Mouse (Mus musculus) yolk sac, embryonic 10.5 days (tissue): ENCODE data around the gene Il33.

Experiments used
- DNase-seq: peaks from one replicate; pipeline ENCODE4 v3.0.0-alpha.2; 2017; ENCODE audit warnings: low spot score

The Il33 gene

GRCm38 (mm10) chr19:29924638-29925258 lies at the start of gene Il33:
Gene Il33, plus strand, starts transcription at chr19:29925114.
- no peak for DNase-seq

- DNase-seq: peak; percentile 26
These were observed 47.3 kb upstream of the Il33 start for GRCm38 (mm10) chr19:29877422-29878291.

DNA sequence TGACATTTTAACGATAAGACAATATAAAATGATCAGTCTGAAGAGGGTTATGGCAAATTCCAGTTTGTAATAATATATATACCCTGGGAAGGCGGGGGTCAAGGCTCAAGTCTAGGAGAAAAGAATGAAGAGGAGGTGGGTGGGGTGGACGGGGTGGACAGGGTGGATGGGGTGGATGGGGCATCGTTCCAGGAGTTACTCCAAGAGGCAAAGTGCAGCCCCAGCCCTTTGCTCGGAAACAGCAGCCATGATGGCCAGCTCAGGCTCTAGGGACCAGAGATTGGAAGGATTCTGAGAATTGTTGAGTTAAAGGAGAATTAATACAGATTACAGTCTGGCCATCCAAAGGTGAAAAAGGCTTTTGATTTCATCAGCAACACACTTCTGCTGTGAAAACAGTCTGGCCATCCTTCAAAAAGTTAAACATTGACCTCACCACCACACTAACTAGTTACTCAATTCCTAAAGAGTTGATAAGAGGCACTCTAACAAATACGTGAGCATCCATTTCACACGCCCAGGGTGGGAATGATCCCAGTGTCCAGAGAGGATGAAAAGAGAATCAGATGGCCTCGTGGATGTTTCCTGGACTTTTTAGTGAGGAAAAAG lies 45.9 kb upstream of the Il33 start:
- DNase-seq: peak; percentile 58

- no peak for DNase-seq
These were observed 44.0 kb upstream of the Il33 start for GRCm38 (mm10) chr19:29880918-29881317.

- DNase-seq: peak; percentile 13
These were observed 42.2 kb upstream of the Il33 start for GRCm38 (mm10) chr19:29882696-29883095.

- DNase-seq: no peak
These were observed 39.4 kb upstream of the Il33 start for GRCm38 (mm10) chr19:29885548-29885947.

GRCm38 (mm10) chr19:29887476-29887875 lies 37.4 kb upstream of the Il33 start:
- DNase-seq: no peak

DNA sequence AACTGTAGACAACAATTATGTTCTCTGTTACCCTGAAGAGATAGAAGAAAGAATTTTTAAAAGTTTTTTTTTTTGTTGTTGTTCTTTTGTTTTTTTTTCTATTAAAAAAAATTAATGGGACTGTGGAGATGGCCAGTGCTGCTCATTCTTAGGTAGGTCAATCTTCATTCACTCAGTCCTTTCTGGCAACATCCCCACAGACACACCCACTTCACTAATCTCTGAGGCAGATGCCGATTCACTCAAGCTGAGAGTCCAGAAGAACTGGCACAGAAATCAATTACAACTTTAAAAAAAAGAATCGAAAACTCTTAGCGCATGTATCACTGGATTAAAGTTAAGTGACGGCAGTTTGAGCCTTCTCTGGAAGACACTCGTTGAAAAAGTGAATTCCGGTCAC lies 36.0 kb upstream of the Il33 start:
- no peak for DNase-seq

GRCm38 (mm10) chr19:29891981-29892380 lies 32.9 kb upstream of the Il33 start:
- DNase-seq: no peak

- DNase-seq: no peak
These were observed 32.1 kb upstream of the Il33 start for GRCm38 (mm10) chr19:29892786-29893185.

- DNase-seq: peak; percentile 49
These were observed 31.1 kb upstream of the Il33 start for GRCm38 (mm10) chr19:29893718-29894273.

DNA sequence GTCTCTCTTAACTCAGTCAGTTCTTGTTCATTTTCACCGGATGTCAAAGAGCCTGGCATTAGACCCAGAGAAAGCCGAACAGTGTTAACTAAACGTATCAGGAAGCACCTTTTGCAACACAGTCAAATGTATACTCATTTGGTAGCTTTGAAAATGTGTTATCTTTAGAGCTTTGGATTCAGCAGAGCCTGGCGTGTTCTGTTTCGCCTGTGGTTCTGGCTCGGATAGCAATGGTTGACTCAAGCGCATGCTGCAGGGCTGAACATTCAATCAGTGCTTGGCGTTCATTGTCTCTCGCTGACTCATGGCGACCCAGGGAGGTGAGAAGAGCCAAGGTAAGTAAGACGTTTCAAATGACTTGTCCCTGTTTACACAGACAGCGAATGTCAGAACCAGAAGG lies 30.5 kb upstream of the Il33 start:
- DNase-seq: no peak

- DNase-seq: no peak
These were observed 29.9 kb upstream of the Il33 start for GRCm38 (mm10) chr19:29895047-29895446.

GRCm38 (mm10) chr19:29900318-29900717 lies 24.6 kb upstream of the Il33 start:
- no peak for DNase-seq

DNA sequence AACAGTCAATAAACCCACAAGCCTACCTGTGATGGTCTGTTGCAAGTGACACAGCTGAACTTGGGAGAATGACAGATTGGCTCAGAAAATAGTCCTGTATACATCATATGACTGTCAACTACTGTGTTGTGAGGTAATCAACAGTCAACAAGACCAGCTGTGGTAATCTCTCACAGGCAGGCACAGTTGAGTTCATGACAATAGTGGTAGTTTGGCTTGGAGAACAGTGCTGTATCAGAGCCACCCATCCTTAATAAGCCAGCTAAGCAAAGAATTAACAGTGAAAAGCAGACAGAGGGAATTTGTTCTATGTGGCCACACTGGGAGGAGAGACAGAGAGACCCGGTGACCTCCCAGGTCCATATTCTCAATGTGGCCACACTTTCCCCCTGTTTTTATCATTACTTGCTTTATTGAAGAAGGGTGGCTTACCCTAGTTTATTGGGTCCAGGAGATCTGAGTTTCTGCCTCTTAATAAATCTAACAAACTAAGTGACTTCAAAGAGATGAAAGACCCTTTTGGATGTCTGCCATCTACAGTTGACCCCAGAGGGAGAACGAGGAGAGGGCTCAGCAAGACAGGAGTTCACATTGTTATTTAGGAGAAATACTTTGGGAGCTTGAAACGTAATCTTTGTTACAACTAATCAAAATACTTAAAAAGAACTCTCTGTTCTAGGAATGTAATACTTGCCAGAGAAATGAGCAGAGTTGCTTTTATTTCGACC lies 22.4 kb upstream of the Il33 start:
- no peak for DNase-seq

DNA sequence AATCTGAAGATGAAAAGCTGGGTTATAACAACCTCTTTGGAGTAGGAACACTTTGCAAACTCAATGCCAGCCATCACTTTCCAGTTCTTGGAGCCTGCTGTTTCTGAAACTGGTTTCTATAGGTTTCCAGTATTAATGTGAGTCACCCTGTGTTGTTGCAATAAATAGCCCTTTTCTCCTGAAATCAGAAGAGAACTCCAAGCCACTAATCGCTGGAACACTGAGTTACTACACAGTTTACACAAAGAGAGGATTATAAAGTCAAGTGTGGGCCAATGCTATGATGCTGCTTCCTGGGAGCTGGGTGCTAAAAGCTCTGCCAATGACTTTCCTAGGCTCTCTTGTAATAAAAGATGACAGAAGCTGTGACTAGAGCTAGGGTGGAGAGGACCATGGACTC lies 19.0 kb upstream of the Il33 start:
- DNase-seq: no peak

DNA sequence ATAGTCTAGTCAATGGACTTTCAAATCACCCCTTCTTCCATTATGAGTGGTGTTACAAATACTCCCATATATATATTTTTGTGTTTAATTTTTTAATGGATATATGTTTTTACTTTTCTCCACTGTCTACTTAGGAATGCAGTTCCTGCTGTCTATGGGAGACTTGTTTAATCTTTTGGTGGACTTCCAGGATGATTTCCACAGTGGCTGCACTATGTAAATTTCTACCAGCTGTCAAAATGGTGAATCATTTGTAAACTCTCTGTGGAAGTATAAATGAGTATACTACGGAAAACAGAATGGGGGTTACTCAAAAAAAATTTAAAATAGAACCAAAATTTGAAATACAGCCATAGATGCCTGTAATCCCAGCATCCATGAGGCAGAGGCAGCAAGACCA lies 15.7 kb upstream of the Il33 start:
- DNase-seq: no peak

- DNase-seq: peak; percentile 23
These were observed 13.0 kb upstream of the Il33 start for GRCm38 (mm10) chr19:29911919-29912318.

DNA sequence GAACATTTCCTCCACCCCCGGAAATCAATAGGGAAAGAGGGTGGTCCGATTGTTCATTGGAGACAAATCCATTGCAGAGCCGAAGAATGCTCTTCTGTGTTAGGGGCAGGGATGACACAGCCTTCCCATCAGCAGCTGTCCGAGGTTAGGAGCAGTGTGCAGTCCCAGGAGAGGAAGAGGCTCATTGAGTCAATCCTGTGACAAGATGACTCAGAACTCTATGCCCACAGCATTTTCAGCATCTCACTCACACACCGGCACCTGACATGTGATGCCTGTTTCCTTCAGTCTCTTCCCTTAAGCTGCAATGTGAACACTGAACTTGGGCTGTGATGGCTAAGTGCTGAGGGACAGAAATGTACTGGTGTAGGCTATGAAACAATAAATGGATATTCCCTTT lies 7.5 kb upstream of the Il33 start:
- no peak for DNase-seq

DNA sequence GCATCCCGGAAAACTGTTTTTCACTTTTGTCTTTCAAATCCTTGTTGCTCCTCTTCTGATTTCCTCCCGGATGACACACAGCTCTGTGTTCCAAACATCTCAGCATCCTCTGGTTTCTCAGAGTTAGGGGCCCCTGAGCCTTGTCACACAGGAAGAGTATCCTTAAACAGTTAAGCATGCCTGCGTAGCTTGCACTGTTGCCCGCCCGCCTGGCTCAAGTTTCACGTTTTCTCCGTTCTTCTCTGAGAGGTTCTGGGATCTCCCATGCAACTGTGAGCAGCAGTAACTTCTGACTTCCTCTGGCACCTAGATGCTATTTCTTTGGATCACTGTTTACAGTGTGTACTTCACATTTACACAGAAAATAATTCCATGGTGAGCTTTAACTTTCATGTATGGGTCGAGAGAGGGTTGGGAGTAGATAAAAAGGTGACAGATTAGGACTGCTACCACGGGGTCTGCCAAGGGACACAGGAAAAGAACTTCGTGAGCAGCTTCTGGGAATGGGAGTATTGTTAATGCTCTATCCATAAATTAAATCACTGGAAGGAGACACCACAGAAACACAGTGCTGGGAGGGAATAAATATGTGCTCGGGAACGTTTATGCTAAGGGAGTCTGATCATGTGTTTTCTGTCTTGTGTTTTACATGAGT lies 1.3 kb downstream of the Il33 start:
- no peak for DNase-seq

DNA sequence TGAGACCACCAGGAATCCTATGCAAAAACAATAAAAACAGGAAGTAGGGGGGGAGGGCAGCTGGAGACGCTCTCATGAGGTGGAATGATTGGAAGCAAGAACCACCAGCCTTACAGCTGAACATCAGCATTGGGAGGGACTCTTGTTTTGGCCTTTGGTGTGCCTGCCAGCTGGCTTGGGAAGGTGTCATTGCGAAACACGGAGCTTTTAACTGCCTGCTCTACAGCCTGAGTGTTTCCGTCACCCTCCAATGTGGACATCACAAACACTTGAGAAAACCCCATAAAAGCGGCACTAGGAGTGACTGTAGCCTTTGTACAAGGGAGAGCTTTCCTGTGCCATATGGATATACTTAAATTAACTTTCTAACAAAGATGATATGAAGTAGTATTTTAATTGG lies 5.4 kb downstream of the Il33 start:
- no peak for DNase-seq

GRCm38 (mm10) chr19:29937445-29937844 lies 12.5 kb downstream of the Il33 start:
- no peak for DNase-seq
